Mouse (Mus musculus) gastrocnemius, adult 18-20 months (tissue): ENCODE data around the gene Slc36a3. TPM values are rescaled to one million over a fixed set of nuclear protein-coding genes. Genes with fewer than 3 reads are reported as not detected.

Experiments used
- DNase-seq: peaks from one replicate; pipeline ENCODE4 v3.0.0; 2021; ENCODE audit warnings: low spot score
- total RNA-seq, 2 experiments: library from RNA; stranded (reverse); gene quantifications; 2 replicates each; pipeline ENCODE4 v1.2.3; 2021

Gene Slc36a3
- total RNA-seq, 2 experiments from 2014 or later: not detected

DNA sequence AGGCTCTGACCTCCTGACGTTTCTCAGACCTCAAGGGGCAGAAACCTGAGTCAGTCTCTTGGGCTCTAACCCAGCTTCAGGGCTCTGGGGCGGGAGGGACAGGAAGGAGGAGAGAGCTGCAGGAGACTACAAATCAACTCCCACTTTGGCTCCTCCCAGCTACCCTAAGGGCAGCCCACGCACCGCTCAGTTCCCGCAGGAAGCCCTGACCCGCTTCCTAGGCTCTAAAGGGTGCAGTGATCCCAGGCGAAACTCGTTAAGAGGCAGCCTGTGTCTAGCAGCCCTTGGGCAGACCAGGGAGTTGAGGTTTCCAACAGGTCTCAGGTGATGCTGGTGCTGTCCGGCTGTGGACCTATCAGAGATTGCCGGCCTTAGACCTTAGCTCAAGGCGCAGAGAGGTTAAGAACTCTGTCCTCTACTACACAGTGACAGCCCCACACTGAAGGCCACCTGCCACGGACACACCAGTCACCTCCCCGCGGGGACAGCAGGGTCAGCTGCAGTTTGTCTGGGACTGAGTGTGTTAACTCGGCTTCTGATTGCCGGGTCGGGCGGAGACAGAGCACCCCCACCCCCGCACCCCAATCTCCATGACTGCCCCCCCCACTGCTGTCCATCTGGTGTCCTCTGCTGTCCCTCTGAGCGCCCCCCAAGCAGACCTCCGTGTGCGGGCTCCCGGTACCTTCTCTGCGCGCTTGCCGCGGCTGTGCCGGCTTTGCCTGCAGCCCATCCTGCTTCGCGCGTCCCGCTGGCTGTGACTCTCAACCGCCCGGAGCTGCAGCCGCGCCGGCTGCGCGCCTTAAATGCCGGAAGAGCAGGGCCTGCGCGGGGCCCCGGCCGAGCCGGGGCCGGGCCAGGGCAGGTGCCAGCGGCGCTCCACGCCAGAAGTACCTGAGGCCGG, 73.9 kb downstream of the Slc36a3 start, which contains the start of gene Ccdc69:
Ccdc69 (minus strand) TSS at position 801 of the 901 bp plus-strand sequence.
- peak; percentile 84 for DNase-seq

DNA sequence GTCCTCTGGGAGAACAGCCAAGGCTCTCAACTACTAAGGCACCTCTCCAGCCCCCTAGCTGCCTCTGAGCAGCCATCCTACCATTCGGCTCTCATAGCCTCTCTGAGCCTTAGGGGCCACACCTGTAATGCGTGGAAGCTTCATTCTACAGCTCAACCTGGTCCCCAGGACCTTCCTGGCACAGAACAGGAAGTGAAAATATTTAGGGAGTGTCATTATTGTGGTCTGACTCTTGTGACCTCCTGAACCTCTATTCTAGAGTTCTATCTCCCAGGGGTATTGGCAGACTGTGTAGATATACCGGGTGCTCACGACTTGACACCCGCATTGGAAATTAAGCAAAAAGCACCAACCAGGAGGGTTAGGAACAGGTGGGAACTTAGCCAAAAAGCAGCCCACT, 75.3 kb downstream of the Slc36a3 start:
- no peak for DNase-seq

DNA sequence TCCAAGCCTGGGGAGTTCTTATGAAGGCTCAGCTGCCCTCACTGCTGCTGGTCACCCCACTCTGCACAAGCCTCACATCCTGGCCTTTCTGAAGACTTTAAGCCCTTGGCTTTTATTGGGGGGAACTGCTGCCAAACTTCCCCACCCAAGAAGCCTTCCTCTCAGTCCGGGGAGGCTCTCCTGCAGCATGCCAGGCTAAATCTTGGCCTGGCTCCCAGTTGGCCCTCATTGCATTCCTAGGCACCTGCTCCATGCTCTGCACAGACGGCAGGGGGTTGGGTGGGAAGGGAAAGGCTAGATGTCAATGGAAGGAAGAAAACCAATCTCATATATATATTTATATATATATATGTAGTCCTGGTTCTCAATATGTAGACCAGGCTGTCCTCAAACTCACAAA, 75.9 kb downstream of the Slc36a3 start:
- peak; percentile 36 for DNase-seq

Other genes starting within 250 kb of the Slc36a3 start
- gene Gpx3, start 249.3 kb downstream of the Slc36a3 start, total RNA-seq: 100 to 1,000 TPM in 1 of 2 experiments, 10 to 100 TPM in 1; 98.9 to 187 TPM
- gene Tnip1, start 188.8 kb downstream of the Slc36a3 start, total RNA-seq: 10 to 100 TPM; 35.9 to 36.3 TPM
- 100 to 1,000 TPM; 169 to 174 TPM for gene Anxa6, start 118.3 kb downstream of the Slc36a3 start, total RNA-seq
- gene Ccdc69, start 73.6 kb downstream of the Slc36a3 start, total RNA-seq: 1 to 10 TPM; 3.0 to 3.3 TPM
- 1 to 10 TPM; 8.2 TPM for gene Gm2a, start 53.6 kb downstream of the Slc36a3 start, total RNA-seq
- gene Slc36a2, start 33.4 kb upstream of the Slc36a3 start, total RNA-seq: 1 to 10 TPM in 1 of 2 experiments, under 1 TPM in 1; 0.66 to 1.4 TPM
- 1 to 10 TPM; 5.3 to 6.4 TPM for gene Slc36a1, start 52.6 kb upstream of the Slc36a3 start, total RNA-seq
- gene Fat2, start 184.9 kb upstream of the Slc36a3 start, total RNA-seq: under 1 TPM; 0.02 to 0.05 TPM